Mouse (Mus musculus): ENCODE data around the gene Rae1.
A peak's percentile ranks its signal among the peaks of the same experiment; 100 is the strongest.

Rae1 gene

GRCm38 (mm10) chr2:173048041-173048745 lies 48.3 kb downstream of the Rae1 start:
- no peak for DNase-seq (ENCODE audit: low spot score in 2 of 2)

GRCm38 (mm10) chr2:173049231-173049630 lies 49.3 kb downstream of the Rae1 start:
- DNase-seq (ENCODE audit: low spot score in 2 of 2), result no peak

GRCm38 (mm10) chr2:173049817-173050216 lies 49.9 kb downstream of the Rae1 start:
- DNase-seq (ENCODE audit: low spot score in 2 of 2), result peak; percentile 51

- DNase-seq (ENCODE audit: low spot score in 2 of 2), result no peak
These were observed 50.9 kb downstream of the Rae1 start for GRCm38 (mm10) chr2:173050604-173051382.

- DNase-seq (ENCODE audit: low spot score in 2 of 2), result no peak
These were observed 53.0 kb downstream of the Rae1 start for GRCm38 (mm10) chr2:173052881-173053280.

GRCm38 (mm10) chr2:173053846-173054245 lies 53.9 kb downstream of the Rae1 start:
- peak; percentile 81 to 85 for DNase-seq (ENCODE audit: low spot score in 2 of 2)

- DNase-seq (ENCODE audit: low spot score in 2 of 2), result no peak
These were observed 56.5 kb downstream of the Rae1 start for GRCm38 (mm10) chr2:173056303-173056881.

GRCm38 (mm10) chr2:173056882-173057315 lies 57.0 kb downstream of the Rae1 start:
- no peak for DNase-seq (ENCODE audit: low spot score in 2 of 2)

- DNase-seq (ENCODE audit: low spot score in 2 of 2), result no peak
These were observed 57.7 kb downstream of the Rae1 start for GRCm38 (mm10) chr2:173057623-173058022.

GRCm38 (mm10) chr2:173058263-173058662 lies 58.3 kb downstream of the Rae1 start:
- peak in 1 of 2 experiments; percentile 9 for DNase-seq (ENCODE audit: low spot score in 2 of 2)

- peak in 1 of 2 experiments; percentile 25 for DNase-seq (ENCODE audit: low spot score in 2 of 2)
These were observed 60.5 kb downstream of the Rae1 start for GRCm38 (mm10) chr2:173060450-173060849.

- peak; percentile 72 to 75 for DNase-seq (ENCODE audit: low spot score in 2 of 2)
These were observed 61.8 kb downstream of the Rae1 start for GRCm38 (mm10) chr2:173061443-173062351.

- DNase-seq (ENCODE audit: low spot score in 2 of 2), result peak in 1 of 2 experiments; percentile 19
These were observed 63.3 kb downstream of the Rae1 start for GRCm38 (mm10) chr2:173063219-173063618.

GRCm38 (mm10) chr2:173064864-173065263 lies 64.9 kb downstream of the Rae1 start:
- no peak for DNase-seq (ENCODE audit: low spot score in 2 of 2)

Measured in spleen, postnatal 36 days (tissue).